Mouse (Mus musculus): ENCODE measurements around the gene Medag.

DNA sequence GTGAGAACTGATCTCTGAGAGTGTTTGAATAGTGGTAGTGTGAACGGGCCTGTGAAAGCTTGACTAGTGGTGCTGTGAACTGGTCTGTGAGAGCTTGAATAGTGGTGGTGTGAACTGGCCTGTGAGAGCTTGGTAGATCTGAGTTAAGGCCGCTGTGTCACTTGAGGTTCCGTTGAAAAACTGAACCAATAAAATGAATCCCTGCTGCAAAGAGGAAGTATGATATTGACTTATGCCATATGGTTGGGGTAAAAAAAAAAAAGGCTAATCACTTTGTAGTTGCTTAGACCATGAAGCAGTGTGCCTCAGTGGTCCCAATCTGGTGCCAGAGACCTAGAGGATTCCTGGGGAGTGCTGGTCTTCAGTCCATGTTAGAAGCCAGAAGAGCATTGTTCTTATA is 2.0 kb upstream of the Medag start:
- TF ChIP-seq CTCF (IDR thresholded peaks at IDR 0.05; ENCODE audit: extremely low read depth, insufficient read depth, insufficient read length, insufficient replicate concordance) (no peak), POLR2A (IDR thresholded peaks at IDR 0.05; ENCODE audit: low read depth, low read length) (no peak)

Data from spleen, adult 2 months (tissue).